Mouse (Mus musculus): Measurements from ENCODE around the gene Pcbd2.

Gene Pcbd2

DNA sequence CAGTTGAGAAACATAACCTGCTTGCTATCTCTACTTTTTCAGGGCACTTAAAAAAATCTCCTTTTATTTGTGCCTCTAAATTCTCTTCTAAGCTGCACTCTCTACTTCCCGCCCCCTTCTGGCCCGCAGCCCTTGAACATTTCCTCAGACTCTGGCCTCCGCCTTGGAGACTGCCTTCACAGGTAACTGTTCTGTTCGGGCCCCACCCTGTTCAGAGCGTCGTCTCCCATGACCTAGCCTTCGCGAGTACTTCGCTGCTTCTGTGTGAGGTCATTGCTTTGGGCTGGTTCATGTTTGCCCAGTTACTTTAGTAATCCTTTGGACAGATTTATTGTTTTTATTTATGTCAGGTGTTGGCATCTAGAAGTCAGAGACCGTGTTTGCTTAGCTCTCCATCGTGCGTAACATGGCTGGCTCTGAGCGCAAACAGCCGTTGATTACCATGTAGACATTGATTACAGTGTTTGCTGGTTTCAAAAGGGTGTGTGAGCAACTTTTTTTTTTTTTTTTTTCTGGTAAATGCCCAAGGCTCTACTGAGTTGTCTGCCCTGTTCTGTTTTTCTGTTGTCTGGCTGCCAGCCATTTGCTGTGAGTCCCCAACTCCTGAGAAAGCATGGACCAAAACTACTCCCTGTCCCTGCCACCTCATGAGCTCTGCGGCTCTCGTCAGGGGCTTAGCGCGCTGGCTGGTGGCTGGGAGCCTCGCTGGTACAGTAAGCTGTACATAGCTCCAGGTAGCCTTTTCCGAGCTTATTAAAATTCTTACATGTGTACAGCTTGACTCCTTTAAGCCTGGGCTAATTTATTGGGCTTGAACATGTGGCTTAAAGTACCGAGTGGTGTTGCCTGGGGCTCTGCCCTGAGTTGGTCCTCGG lies 6.7 kb downstream of the Pcbd2 start:
- no peak for DNase-seq (ENCODE audit: low read depth, low spot score)

- no peak for DNase-seq (ENCODE audit: low read depth, low spot score)
Observed at GRCm38 (mm10) chr13:55737885-55738284, 10.7 kb downstream of the Pcbd2 start.

GRCm38 (mm10) chr13:55742306-55742705 lies 15.1 kb downstream of the Pcbd2 start:
- DNase-seq (ENCODE audit: low read depth, low spot score) = no peak

- DNase-seq (ENCODE audit: low read depth, low spot score) = no peak
Observed at GRCm38 (mm10) chr13:55754380-55754779, 27.2 kb downstream of the Pcbd2 start.

DNA sequence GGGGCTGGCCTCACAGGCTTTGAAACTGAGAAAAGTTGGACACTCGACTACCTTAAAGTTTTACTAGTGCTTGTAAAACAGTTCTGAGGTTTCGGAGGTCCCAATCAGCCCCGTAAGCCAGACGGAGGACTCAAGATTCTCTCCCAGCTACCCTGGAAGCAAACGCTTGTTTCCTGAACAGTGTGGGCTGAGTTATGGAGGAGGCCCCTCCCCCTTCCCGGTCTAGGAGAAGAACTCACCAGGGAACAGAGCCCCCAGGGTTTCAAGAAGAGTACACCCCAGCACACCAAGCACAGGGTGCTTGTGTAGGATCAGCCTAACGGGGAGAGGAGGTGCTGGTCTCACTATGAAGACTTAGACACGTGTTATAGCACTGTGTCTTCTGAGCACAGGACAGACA lies 29.6 kb downstream of the Pcbd2 start:
- no peak for DNase-seq (ENCODE audit: low read depth, low spot score)

GRCm38 (mm10) chr13:55757645-55758044 lies 30.5 kb downstream of the Pcbd2 start:
- DNase-seq (ENCODE audit: low read depth, low spot score) = peak; percentile 1

DNA sequence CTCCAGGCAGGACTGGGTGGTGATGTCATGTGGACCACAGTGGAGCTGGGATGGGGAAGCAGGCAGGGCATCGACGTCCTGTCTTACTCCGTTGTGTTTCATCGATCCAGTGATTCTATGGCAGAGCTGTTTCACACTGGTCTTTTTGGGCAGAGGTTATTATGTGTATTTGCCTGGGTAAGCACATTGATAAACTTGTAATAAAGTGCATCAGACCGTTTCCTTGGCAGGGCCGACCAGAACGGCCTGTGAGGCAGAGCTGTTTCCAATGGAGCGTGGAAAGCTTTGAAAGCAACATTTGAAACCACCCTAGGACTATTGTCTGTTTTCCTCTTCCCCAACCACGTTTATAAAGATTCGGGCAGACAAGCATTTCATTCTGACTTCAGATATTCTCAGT lies 33.4 kb downstream of the Pcbd2 start:
- DNase-seq (ENCODE audit: low read depth, low spot score) = no peak

DNA sequence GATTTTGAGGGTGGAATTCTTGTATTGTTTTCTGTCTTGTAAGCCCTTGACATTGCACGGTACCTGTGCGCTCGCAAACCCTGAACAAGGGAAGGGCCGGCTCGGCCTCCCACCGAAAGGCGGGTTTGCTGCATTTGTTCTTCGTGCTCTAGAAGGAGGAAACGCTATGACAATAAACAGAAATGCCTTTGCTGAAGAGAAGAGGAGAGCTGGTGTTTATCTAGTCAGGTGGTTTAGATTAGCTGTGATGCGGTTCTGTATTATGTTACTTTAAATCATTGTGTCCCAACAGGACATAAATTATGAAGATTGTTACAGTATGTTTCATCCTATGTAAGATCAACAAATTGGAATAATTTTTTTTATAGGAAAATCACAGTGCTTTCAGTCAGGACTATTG lies 34.3 kb downstream of the Pcbd2 start:
- DNase-seq (ENCODE audit: low read depth, low spot score) = no peak

- no peak for DNase-seq (ENCODE audit: low read depth, low spot score)
Observed at GRCm38 (mm10) chr13:55774352-55774751, 47.2 kb downstream of the Pcbd2 start.

GRCm38 (mm10) chr13:55775056-55775455 lies 47.9 kb downstream of the Pcbd2 start:
- DNase-seq (ENCODE audit: low read depth, low spot score) = no peak

- DNase-seq (ENCODE audit: low read depth, low spot score) = no peak
Observed at GRCm38 (mm10) chr13:55784268-55784667, 57.1 kb downstream of the Pcbd2 start, which contains the start of gene Catsper3. TSS of gene Catsper3 (plus strand) at chr13:55784568.

GRCm38 (mm10) chr13:55786120-55786519 lies 59.0 kb downstream of the Pcbd2 start:
- no peak for DNase-seq (ENCODE audit: low read depth, low spot score)

DNA sequence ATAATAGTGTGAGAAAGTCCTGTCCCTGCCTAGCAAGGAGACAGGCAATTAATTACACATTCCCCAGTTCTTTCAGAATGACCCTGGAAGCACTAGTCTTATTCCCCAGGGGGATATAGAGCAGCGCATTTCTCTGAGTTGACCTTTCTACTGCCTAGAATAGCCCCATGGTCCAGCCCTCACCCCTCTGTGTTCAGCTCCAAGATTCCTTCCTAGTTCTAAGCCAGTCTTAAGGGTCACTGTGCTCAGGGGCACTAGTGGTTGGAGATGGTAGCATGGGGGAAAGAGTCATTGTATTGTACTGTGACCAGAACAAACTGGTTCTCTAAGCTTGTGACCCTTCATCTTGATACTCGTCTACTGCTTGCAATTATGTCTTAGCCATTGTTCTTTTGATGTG lies 74.1 kb downstream of the Pcbd2 start:
- DNase-seq (ENCODE audit: low read depth, low spot score) = no peak

GRCm38 (mm10) chr13:55803973-55804372 lies 76.8 kb downstream of the Pcbd2 start:
- DNase-seq (ENCODE audit: low read depth, low spot score) = no peak

GRCm38 (mm10) chr13:55809041-55809623 lies 82.0 kb downstream of the Pcbd2 start:
- no peak for DNase-seq (ENCODE audit: low read depth, low spot score)

GRCm38 (mm10) chr13:55809707-55810106 lies 82.5 kb downstream of the Pcbd2 start:
- DNase-seq (ENCODE audit: low read depth, low spot score) = no peak

DNA sequence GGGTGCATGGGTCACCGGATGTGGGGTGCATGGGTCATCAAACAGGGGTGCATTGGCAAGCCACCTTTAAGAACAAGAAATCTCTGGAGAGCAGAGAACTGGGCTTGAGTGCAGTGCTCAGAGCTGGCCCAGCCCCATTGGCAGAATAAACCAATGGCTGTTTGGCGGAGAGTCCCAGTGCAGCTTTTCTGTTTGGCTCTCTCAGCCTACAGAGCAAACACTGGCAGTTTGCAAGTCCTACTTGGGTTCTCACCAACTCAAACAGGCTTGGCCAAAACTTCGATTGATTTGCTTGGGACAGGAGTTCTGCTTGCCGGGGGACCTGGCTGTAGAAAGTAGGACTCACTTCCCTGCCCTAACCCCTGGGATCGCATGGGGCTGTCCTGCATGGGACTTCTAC lies 83.8 kb downstream of the Pcbd2 start:
- peak; percentile 14 for DNase-seq (ENCODE audit: low read depth, low spot score)

DNA sequence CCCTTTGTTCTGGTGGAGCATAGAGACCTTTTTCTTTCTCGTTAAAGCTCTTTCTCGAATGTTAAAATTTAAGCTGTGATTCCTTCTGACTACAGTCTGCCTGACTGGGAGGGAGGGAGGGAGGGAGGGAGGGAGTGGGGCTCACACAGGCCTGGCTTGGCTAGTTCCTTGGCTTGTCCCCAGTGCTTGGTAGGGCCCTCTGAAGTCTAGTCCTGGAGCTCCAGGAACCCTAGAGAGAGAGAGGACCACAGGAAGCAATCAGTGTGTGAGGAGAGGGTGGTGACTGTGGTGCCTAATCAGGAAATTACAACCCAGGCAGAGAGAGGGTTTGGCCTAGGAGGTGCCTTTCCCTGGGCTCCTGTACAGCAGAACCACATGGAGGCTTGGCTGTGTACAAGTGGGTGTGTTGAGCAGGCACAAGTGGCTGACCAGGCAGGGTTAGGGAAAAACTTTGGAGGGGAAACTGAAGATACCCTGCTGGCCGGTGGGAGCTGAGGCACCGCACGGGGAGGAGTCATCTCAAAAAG lies 86.4 kb downstream of the Pcbd2 start:
- DNase-seq (ENCODE audit: low read depth, low spot score) = no peak

GRCm38 (mm10) chr13:55814834-55815233 lies 87.7 kb downstream of the Pcbd2 start:
- DNase-seq (ENCODE audit: low read depth, low spot score) = no peak

- DNase-seq (ENCODE audit: low read depth, low spot score) = no peak
Observed at GRCm38 (mm10) chr13:55822499-55822898, 95.3 kb downstream of the Pcbd2 start.

DNA sequence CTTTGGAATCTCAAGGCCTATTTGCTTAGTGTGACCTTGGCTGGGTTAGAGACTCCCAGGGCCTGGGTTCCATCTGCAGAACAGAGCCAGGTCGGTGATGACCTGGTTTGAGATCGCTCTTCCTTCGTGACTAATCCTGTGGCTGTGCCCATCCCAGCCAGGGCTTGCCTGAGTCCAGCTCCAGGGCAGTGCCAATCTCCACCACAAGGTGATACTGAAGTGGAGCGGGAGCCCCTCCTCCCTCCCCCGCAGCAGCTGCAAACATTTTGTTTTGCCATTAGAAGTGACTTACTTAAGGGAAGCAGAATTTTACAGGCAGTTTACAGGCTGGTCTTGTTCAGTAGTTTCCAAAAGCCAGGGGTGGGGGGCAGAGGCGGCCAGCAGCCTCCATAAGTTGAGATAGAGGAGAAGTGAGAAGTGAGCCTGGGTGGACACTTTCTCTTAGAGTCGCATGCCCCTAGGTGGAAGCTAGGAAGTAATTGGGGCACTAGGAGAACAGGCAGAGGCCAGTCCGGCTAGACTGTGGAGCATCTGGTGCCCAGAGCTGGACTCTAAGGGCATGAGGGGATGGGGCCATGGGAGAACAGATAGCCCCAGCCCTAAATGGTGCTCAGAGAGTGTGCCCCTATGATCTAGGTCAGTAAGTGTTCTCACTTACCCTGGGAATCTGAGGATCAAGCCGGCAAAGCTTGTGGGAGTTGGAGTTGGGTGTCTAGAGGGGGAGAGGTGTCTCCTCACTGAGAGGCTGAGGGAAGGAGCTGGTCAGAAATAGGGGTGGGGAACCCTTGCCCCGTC lies 97.2 kb downstream of the Pcbd2 start:
- DNase-seq (ENCODE audit: low read depth, low spot score) = no peak

- no peak for DNase-seq (ENCODE audit: low read depth, low spot score)
Observed at GRCm38 (mm10) chr13:55825245-55825681, 98.1 kb downstream of the Pcbd2 start.
